Comparison of ENCODE assay signal across 8 mouse cellular contexts in the genomic region with DNA sequence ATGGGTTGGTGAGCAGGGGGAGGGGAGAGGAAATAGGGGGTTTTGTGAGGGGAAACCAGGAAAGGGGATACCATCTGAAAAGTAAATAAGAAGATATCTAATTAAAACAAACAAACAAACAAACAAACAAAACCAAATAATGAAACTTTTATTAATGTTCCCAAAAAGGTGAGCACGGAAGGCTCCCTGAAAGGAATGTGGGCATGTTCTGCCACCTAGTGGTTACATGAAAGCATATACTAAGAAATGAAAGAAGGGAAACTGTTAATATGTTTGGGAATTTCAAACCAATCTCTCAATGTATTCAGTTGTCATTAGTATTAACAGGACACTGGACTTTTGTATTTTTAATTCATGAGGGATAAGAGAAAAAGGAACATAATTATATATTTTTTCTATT. TPM values are rescaled to one million over a fixed set of nuclear protein-coding genes. Genes with fewer than 3 reads are reported as not detected.
DNase-seq lines count a peak whose midpoint lies in the region; ATAC-seq and TF ChIP-seq lines count a peak whose summit lies in the region.

No protein-coding gene starts in this region.

- intact Hi-C loops in left cerebral cortex, postnatal 25 days (cut with DNase I) = loop anchor here (1.0 kb wide), 2 partner anchors 325 to 330 kb away; no protein-coding TSS in a partner anchor

- H3K36me3 ChIP-seq in kidney, postnatal 0 days (ENCODE audit: insufficient read depth, low read length) = no peaks in the 10 kb centered on the region
- no peaks in the 10 kb centered on the region for H3K36me3 ChIP-seq in stomach, postnatal 0 days (ENCODE audit: control insufficient read depth, insufficient read depth, low read length)

- TF ChIP-seq EP300 in stomach, postnatal 0 days (optimal IDR thresholded peaks at IDR 0.05) = no peak

- no peak overlapping the region for H3K9ac ChIP-seq in kidney, postnatal 0 days (ENCODE audit: low read depth, low read length)
- no peak overlapping the region for H3K9ac ChIP-seq in stomach, postnatal 0 days (ENCODE audit: low read length)

- no peak for ATAC-seq in kidney, postnatal 0 days (replicated peaks; ENCODE audit: low FRiP score, low read depth)
- ATAC-seq in stomach, postnatal 0 days (ENCODE audit: low FRiP score, low TSS enrichment) = no peak

- 0% methylated on average over 1 of the region's 1 CpGs for WGBS in kidney, postnatal 0 days
- WGBS in stomach, postnatal 0 days = 0% methylated on average over 1 of the region's 1 CpGs

- no peaks in the 10 kb centered on the region for H3K4me1 ChIP-seq in kidney, postnatal 0 days (replicated peaks; ENCODE audit: insufficient read depth, low read length)
- H3K4me1 ChIP-seq in stomach, postnatal 0 days (replicated peaks; ENCODE audit: control insufficient read depth, insufficient read depth) = no peaks in the 10 kb centered on the region

- no peak overlapping the region for H3K4me2 ChIP-seq in kidney, postnatal 0 days (ENCODE audit: low read length)
- H3K4me2 ChIP-seq in stomach, postnatal 0 days (replicated peaks; ENCODE audit: low read depth) = no peak overlapping the region

- TF ChIP-seq CTCF in kidney, postnatal 0 days (IDR thresholded peaks at IDR 0.05; ENCODE audit: low read depth) = peak; percentile 96
- peak; percentile 92 for TF ChIP-seq CTCF in stomach, postnatal 0 days (IDR thresholded peaks at IDR 0.05; ENCODE audit: low read depth)

- H3K27me3 ChIP-seq in kidney, postnatal 0 days (ENCODE audit: insufficient read depth, low read length) = no peaks in the 10 kb centered on the region
- no peaks in the 10 kb centered on the region for H3K27me3 ChIP-seq in stomach, postnatal 0 days (ENCODE audit: control insufficient read depth, insufficient read depth, low read length)

- H3K27ac ChIP-seq in kidney, postnatal 0 days = no peak overlapping the region
- no peak overlapping the region for H3K27ac ChIP-seq in stomach, postnatal 0 days (replicated peaks)

- no peak overlapping the region for H3K4me3 ChIP-seq in kidney, postnatal 0 days (replicated peaks; ENCODE audit: low read depth, low read length)
- H3K4me3 ChIP-seq in stomach, postnatal 0 days (ENCODE audit: low read depth, low read length) = no peak overlapping the region

- no peaks in the 10 kb centered on the region for H3K9me3 ChIP-seq in kidney, postnatal 0 days (replicated peaks; ENCODE audit: low read length)
- no peaks in the 10 kb centered on the region for H3K9me3 ChIP-seq in stomach, postnatal 0 days (ENCODE audit: control insufficient read depth, low read length)

- DNase-seq in adrenal gland, postnatal 14 days = peak; percentile 54
- no peak for DNase-seq in adrenal gland, postnatal 25 days
- DNase-seq in left cerebral cortex, postnatal 25 days (ENCODE audit: low spot score in 2 of 2) = peak; percentile 12 to 28
- no peak for DNase-seq in left cerebral cortex, adult 11 months (ENCODE audit: low spot score)
- DNase-seq in c-Kit-positive CD71-positive TER-119-negative erythroid progenitor cells, embryonic 14.5 days (ENCODE audit: low read depth) = peak; percentile 46
- DNase-seq in kidney, postnatal 0 days (ENCODE audit: low spot score) = peak; percentile 83
- DNase-seq in stomach, postnatal 0 days (ENCODE audit: low spot score) = peak; percentile 22
- DNase-seq in adrenal gland, adult 2 months = no peak

RNA-seq across cellular contexts. Expression of gene Brdt, which starts 10.3 kb away (rescaled TPM):
- 3.5 and 4.5 TPM in 2 replicates for total RNA-seq in adrenal gland, postnatal 14 days (2021)
- 3.3 and 3.5 TPM in 2 replicates for total RNA-seq in adrenal gland, postnatal 25 days (2021)
- 10 to 100 TPM; 14.0 to 15.1 TPM for total RNA-seq in left cerebral cortex, postnatal 25 days (2021)
- polyA plus RNA-seq in kidney, postnatal 0 days (2015; fragmentation: Nextera tagmentation; extraction: Ambion mirVana) = 1.4 and 1.6 TPM in 2 replicates
- 1.1 and 1.3 TPM in 2 replicates for polyA plus RNA-seq in stomach, postnatal 0 days (2015; fragmentation: Nextera tagmentation; extraction: Ambion mirVana)
- 1 to 10 TPM; 1.2 to 4.4 TPM for total RNA-seq in adrenal gland, adult 2 months (2021)
- polyA plus RNA-seq in adrenal gland, adult 2 months (2012; rRNA removed) = 1.3 and 1.7 TPM in 2 replicates

RNA-seq across cellular contexts. Expression of gene Tgfbr3, which starts 31.3 kb away (rescaled TPM):
- total RNA-seq in adrenal gland, postnatal 14 days (2021) = 144 and 161 TPM in 2 replicates
- total RNA-seq in adrenal gland, postnatal 25 days (2021) = 192 and 326 TPM in 2 replicates
- total RNA-seq in left cerebral cortex, postnatal 25 days (2021) = 1 to 10 TPM; 7.8 to 9.9 TPM
- 10.5 and 10.8 TPM in 2 replicates for polyA plus RNA-seq in kidney, postnatal 0 days (2015; fragmentation: Nextera tagmentation; extraction: Ambion mirVana)
- polyA plus RNA-seq in stomach, postnatal 0 days (2015; fragmentation: Nextera tagmentation; extraction: Ambion mirVana) = 10.6 and 11.9 TPM in 2 replicates
- 100 to 1,000 TPM; 206 to 233 TPM for total RNA-seq in adrenal gland, adult 2 months (2021)
- polyA plus RNA-seq in adrenal gland, adult 2 months (2012; rRNA removed) = 133 and 171 TPM in 2 replicates

Comparison
In these comparisons a context has a peak if more than half of its experiments do, and no peak if none do; other contexts are left out.
1. DNase-seq: peak in adrenal gland, postnatal 14 days (single experiment), left cerebral cortex, postnatal 25 days (2 of 2), c-Kit-positive CD71-positive TER-119-negative erythroid progenitor cells, embryonic 14.5 days (single experiment), kidney, postnatal 0 days (single experiment) and stomach, postnatal 0 days (single experiment); none in adrenal gland, postnatal 25 days (single experiment), left cerebral cortex, adult 11 months (single experiment) and adrenal gland, adult 2 months (single experiment).
2. RNA of gene Tgfbr3, which starts 31.3 kb away (total RNA-seq): 192 to 326 TPM in adrenal gland, postnatal 25 days, 206 to 233 TPM in adrenal gland, adult 2 months and 144 to 161 TPM in adrenal gland, postnatal 14 days; 7.8 to 9.9 TPM in left cerebral cortex, postnatal 25 days; every median in the first group is over 10 times any median in the second.